Mouse (Mus musculus) bone marrow macrophage, adult 2 months (primary cell): ENCODE results near the gene Lilrb4a.
"Not testable (repeated sequence)": the region's sequence is repeated elsewhere in the genome, so short reads cannot be mapped to it uniquely, and the experiment has no call there.

Source experiments
- CTCF ChIP-seq: IDR thresholded peaks from 2 replicates; pipeline ENCODE4 v1.5.1; 2012; ENCODE audit warnings: low read depth, mild to moderate bottlenecking, low read length, moderate library complexity
- POLR2A ChIP-seq: IDR thresholded peaks from 2 replicates; pipeline ENCODE4 v1.6.1; 2012; ENCODE audit warnings: mild to moderate bottlenecking, low read depth, low read length, borderline replicate concordance

GRCm38 (mm10) chr10:51463800-51464199, 27.0 kb upstream of the Lilrb4a start:
- not testable (repeated sequence) for TF ChIP-seq CTCF, POLR2A
